In the genomic region with DNA sequence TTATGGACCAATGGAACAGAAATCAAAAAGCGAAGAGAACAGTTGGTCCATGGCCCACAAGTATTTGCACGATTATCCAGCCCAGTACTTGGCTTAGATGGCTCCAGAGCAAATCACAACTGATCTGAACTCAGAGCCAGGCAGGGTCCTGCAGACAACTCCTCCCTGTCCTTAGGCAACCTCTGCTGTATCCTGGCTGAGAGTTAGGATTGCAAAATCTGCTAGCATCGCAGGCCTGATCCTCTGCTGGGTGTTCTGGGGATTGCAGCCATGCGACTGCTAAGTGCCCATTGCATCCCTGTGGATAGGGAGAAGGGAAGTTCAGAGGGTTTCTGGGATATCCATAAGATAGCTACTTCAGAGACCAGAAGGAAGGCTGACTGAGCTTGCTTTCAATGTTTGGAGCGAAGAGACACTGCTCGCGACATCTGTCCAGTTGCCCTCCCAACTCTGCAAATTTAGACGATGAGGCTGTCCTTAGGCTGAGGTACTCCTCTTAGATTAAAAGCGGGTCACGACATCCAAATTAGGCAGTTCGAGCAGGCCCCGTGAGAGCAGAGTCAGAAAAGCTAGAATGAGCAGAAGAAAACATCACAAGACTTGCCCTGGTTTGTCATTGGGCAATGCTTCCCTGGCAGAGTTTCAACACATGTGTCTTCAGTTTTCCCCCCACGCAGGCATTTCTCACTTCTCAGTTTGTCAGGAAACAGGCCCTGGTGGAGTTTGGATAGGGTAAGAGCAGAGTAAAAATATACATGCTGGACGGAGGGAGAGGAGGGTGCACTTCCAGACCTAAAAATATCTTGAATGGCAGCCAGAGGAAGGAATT, we compare ENCODE assay signal across 9 mouse cellular contexts. TPM values are rescaled to one million over a fixed set of nuclear protein-coding genes. Genes with fewer than 3 reads are reported as not detected.
DNase-seq lines count a peak whose midpoint lies in the region; ATAC-seq and TF ChIP-seq lines count a peak whose summit lies in the region.
"Had no signal": no experiment of that assay in that cellular context is flagged by ENCODE, and none has a peak within 500 bp of the region (broad histone marks: within the 10 kb centered on the region; RNA-seq: fewer than 3 reads in every experiment).

No protein-coding gene starts in this region.

- H3K27me3 ChIP-seq in hindbrain, embryonic 10.5 days (ENCODE audit: insufficient read depth, poor library complexity, severe bottlenecking), result no peaks in the 10 kb centered on the region
- no peaks in the 10 kb centered on the region for H3K27me3 ChIP-seq in hindbrain, embryonic 16.5 days (replicated peaks; ENCODE audit: control insufficient read depth, insufficient read depth, low read length)
- H3K27me3 ChIP-seq in limb, embryonic 10.5 days (ENCODE audit: low read depth, poor library complexity, severe bottlenecking), result no peaks in the 10 kb centered on the region
- H3K27me3 ChIP-seq in midbrain, postnatal 0 days (ENCODE audit: insufficient read depth, low read length), result no peaks in the 10 kb centered on the region
- H3K27me3 ChIP-seq: midbrain, embryonic 12.5 days had no signal

- H3K27ac ChIP-seq in hindbrain, embryonic 10.5 days, result peak overlapping the region; percentile 29; the same call in 1 of the 2 replicates
- H3K27ac ChIP-seq in hindbrain, embryonic 16.5 days (ENCODE audit: low read depth, low read length), result no peak overlapping the region; the same call in 1 of the 2 replicates
- peak overlapping the region; percentile 28; the same call in 1 of the 2 replicates for H3K27ac ChIP-seq in limb, embryonic 10.5 days
- peak overlapping the region; percentile 26; the same call in 1 of the 2 replicates for H3K27ac ChIP-seq in midbrain, postnatal 0 days (ENCODE audit: low read depth, low read length)
- H3K27ac ChIP-seq: midbrain, embryonic 12.5 days had no signal

- H3K9ac ChIP-seq in hindbrain, embryonic 16.5 days (ENCODE audit: low read depth, low read length), result no peak overlapping the region
- H3K9ac ChIP-seq in midbrain, postnatal 0 days (replicated peaks; ENCODE audit: low read length, poor library complexity, severe bottlenecking), result no peak overlapping the region
- H3K9ac ChIP-seq: midbrain, embryonic 12.5 days had no signal

- peaks cover 25% of the 10 kb centered on the region for H3K4me1 ChIP-seq in hindbrain, embryonic 10.5 days (replicated peaks)
- no peaks in the 10 kb centered on the region for H3K4me1 ChIP-seq in hindbrain, embryonic 16.5 days (ENCODE audit: control insufficient read depth, insufficient read depth, low read depth, low read length)
- H3K4me1 ChIP-seq in limb, embryonic 10.5 days, result peaks cover 44% of the 10 kb centered on the region
- no peaks in the 10 kb centered on the region for H3K4me1 ChIP-seq in midbrain, postnatal 0 days (ENCODE audit: insufficient read depth, low read length)

- peak; percentile 65 for TF ChIP-seq CTCF in midbrain, postnatal 0 days (IDR thresholded peaks at IDR 0.05)

- intact Hi-C loops in heart, postnatal 36 days (cut with DNase I), result loop anchor here (2.0 to 5.0 kb wide), 2 partner anchors 15 to 36 kb away; a partner anchor contains a TSS

- H3K4me2 ChIP-seq in hindbrain, embryonic 16.5 days (ENCODE audit: low read length), result no peak overlapping the region
- H3K4me2 ChIP-seq in midbrain, postnatal 0 days (ENCODE audit: low read depth, low read length, poor library complexity, severe bottlenecking), result no peak overlapping the region
- H3K4me2 ChIP-seq: midbrain, embryonic 12.5 days had no signal

- peak; percentile 31 for DNase-seq in hindbrain, embryonic 10.5 days (ENCODE audit: low spot score)
- peak; percentile 93 for DNase-seq in NIH3T3 (ENCODE audit: low read depth)
- DNase-seq in heart, postnatal 36 days, result peak; percentile 67 to 77
- peak; percentile 59 for DNase-seq in limb, embryonic 10.5 days (ENCODE audit: low spot score)
- peak; percentile 40 for DNase-seq in midbrain, postnatal 0 days (ENCODE audit: low spot score)
- no peak for DNase-seq in spleen, adult 18-20 months

- WGBS in hindbrain, embryonic 10.5 days, result 69% methylated on average over 14 of the region's 14 CpGs
- WGBS in hindbrain, embryonic 16.5 days, result 72% methylated on average over 14 of the region's 14 CpGs
- 63% methylated on average over 14 of the region's 14 CpGs for WGBS in limb, embryonic 10.5 days
- WGBS in midbrain, postnatal 0 days, result 74% methylated on average over 14 of the region's 14 CpGs

- H3K9me3 ChIP-seq in hindbrain, embryonic 10.5 days, result no peaks in the 10 kb centered on the region
- no peaks in the 10 kb centered on the region for H3K9me3 ChIP-seq in hindbrain, embryonic 16.5 days (ENCODE audit: control insufficient read depth, low read length)
- no peaks in the 10 kb centered on the region for H3K9me3 ChIP-seq in limb, embryonic 10.5 days (replicated peaks)
- H3K9me3 ChIP-seq in midbrain, postnatal 0 days (ENCODE audit: low read length), result no peaks in the 10 kb centered on the region
- H3K9me3 ChIP-seq: midbrain, embryonic 12.5 days had no signal

- no peak overlapping the region for H3K4me3 ChIP-seq in hindbrain, embryonic 10.5 days
- H3K4me3 ChIP-seq in hindbrain, embryonic 16.5 days (ENCODE audit: low read length), result no peak overlapping the region
- no peak overlapping the region for H3K4me3 ChIP-seq in limb, embryonic 10.5 days
- no peak overlapping the region for H3K4me3 ChIP-seq in midbrain, postnatal 0 days (ENCODE audit: low read depth, low read length)
- H3K4me3 ChIP-seq: midbrain, embryonic 12.5 days had no signal

- no peak for ATAC-seq in hindbrain, embryonic 16.5 days
- ATAC-seq in frontal cortex, adult (ENCODE audit: low TSS enrichment), result peak; percentile 53
- ATAC-seq in midbrain, postnatal 0 days (ENCODE audit: low FRiP score), result no peak

- peaks cover 5% of the 10 kb centered on the region; the same call in 1 of the 2 replicates for H3K36me3 ChIP-seq in hindbrain, embryonic 10.5 days
- peaks cover 5% of the 10 kb centered on the region; the same call in 1 of the 2 replicates for H3K36me3 ChIP-seq in hindbrain, embryonic 16.5 days (ENCODE audit: control insufficient read depth, insufficient read depth, low read length)
- peaks cover 7% of the 10 kb centered on the region for H3K36me3 ChIP-seq in limb, embryonic 10.5 days
- peaks cover 11% of the 10 kb centered on the region for H3K36me3 ChIP-seq in midbrain, postnatal 0 days (ENCODE audit: insufficient read depth, low read length)

RNA-seq across cellular contexts. Expression of a gene that starts 13.7 kb away (rescaled TPM):
- 136 and 149 TPM in 2 replicates for polyA plus RNA-seq in hindbrain, embryonic 10.5 days (2016; fragmentation: Nextera tagmentation; extraction: Ambion mirVana)
- polyA plus RNA-seq in hindbrain, embryonic 16.5 days (2015; fragmentation: Nextera tagmentation; extraction: Ambion mirVana), result 126 and 139 TPM in 2 replicates
- total RNA-seq in heart, postnatal 36 days (2021), result 10 to 100 TPM; 89.1 to 93.7 TPM
- polyA plus RNA-seq in limb, embryonic 10.5 days (2016; fragmentation: Nextera tagmentation; extraction: Ambion mirVana), result 152 and 153 TPM in 2 replicates
- 106 and 129 TPM in 2 replicates for total RNA-seq in midbrain, postnatal 0 days (2014; rRNA removed)
- polyA plus RNA-seq in midbrain, postnatal 0 days (2015; fragmentation: Nextera tagmentation; extraction: Ambion mirVana), result 153 and 160 TPM in 2 replicates

RNA-seq across cellular contexts. Expression of a gene that starts 46.4 kb away (rescaled TPM):
- 2.2 and 5.0 TPM in 2 replicates for polyA plus RNA-seq in hindbrain, embryonic 10.5 days (2016; fragmentation: Nextera tagmentation; extraction: Ambion mirVana)
- polyA plus RNA-seq in hindbrain, embryonic 16.5 days (2015; fragmentation: Nextera tagmentation; extraction: Ambion mirVana), result 4.8 and 5.1 TPM in 2 replicates
- total RNA-seq in heart, postnatal 36 days (2021), result 1 to 10 TPM; 1.1 to 2.7 TPM
- 0.28 and 0.88 TPM in 2 replicates for polyA plus RNA-seq in limb, embryonic 10.5 days (2016; fragmentation: Nextera tagmentation; extraction: Ambion mirVana)
- total RNA-seq in midbrain, postnatal 0 days (2014; rRNA removed), result 2.5 and 4.9 TPM in 2 replicates
- polyA plus RNA-seq in midbrain, postnatal 0 days (2015; fragmentation: Nextera tagmentation; extraction: Ambion mirVana), result 2.7 and 3.7 TPM in 2 replicates

RNA-seq across cellular contexts. Expression of a gene that starts 46.7 kb away (rescaled TPM):
- polyA plus RNA-seq in hindbrain, embryonic 10.5 days (2016; fragmentation: Nextera tagmentation; extraction: Ambion mirVana), result 26.7 and 33.6 TPM in 2 replicates
- 18.3 and 19.1 TPM in 2 replicates for polyA plus RNA-seq in hindbrain, embryonic 16.5 days (2015; fragmentation: Nextera tagmentation; extraction: Ambion mirVana)
- 10 to 100 TPM; 16.7 to 21.8 TPM for total RNA-seq in heart, postnatal 36 days (2021)
- 33.6 and 38.9 TPM in 2 replicates for polyA plus RNA-seq in limb, embryonic 10.5 days (2016; fragmentation: Nextera tagmentation; extraction: Ambion mirVana)
- 13.7 and 16.2 TPM in 2 replicates for total RNA-seq in midbrain, postnatal 0 days (2014; rRNA removed)
- polyA plus RNA-seq in midbrain, postnatal 0 days (2015; fragmentation: Nextera tagmentation; extraction: Ambion mirVana), result 13.2 and 15.5 TPM in 2 replicates

Comparison
In these comparisons a context has a peak if more than half of its experiments do, and no peak if none do; other contexts are left out.
1. DNase-seq: peak in hindbrain, embryonic 10.5 days (single experiment), NIH3T3 (single experiment), heart, postnatal 36 days (2 of 2), limb, embryonic 10.5 days (single experiment) and midbrain, postnatal 0 days (single experiment); none in spleen, adult 18-20 months (0 of 2).